Mouse (Mus musculus): ENCODE results near the gene Cfap70. TPM values are rescaled to one million over a fixed set of nuclear protein-coding genes. Genes with fewer than 3 reads are reported as not detected.

Cfap70 gene
- polyA plus RNA-seq, 1 experiment from 2014 or later: 0.50 TPM

GRCm38 (mm10) chr14:20460216-20460615, 8.2 kb upstream of the Cfap70 start:
- Histone ChIP-seq H3K36me3 (peaks cover 4% of the 10 kb centered on the region), H3K4me3 (replicated peaks) (no peak overlapping the region), H3K9me3 (no peaks in the 10 kb centered on the region), H3K9ac (replicated peaks) (no peak overlapping the region), H3K4me2 (replicated peaks) (no peak overlapping the region), H3K27ac (no peak overlapping the region), H3K4me1 (replicated peaks) (no peaks in the 10 kb centered on the region), H3K27me3 (no peaks in the 10 kb centered on the region)
- no peak for ATAC-seq
- 84% methylated on average over 14 of the region's 14 CpGs for WGBS

GRCm38 (mm10) chr14:20458378-20458777, 6.4 kb upstream of the Cfap70 start:
- Histone ChIP-seq H3K27ac (no peak overlapping the region), H3K9ac (replicated peaks) (no peak overlapping the region), H3K4me1 (replicated peaks) (no peaks in the 10 kb centered on the region), H3K27me3 (no peaks in the 10 kb centered on the region), H3K4me3 (replicated peaks) (no peak overlapping the region), H3K36me3 (peaks cover 4% of the 10 kb centered on the region; the same call in 1 of the 2 replicates), H3K9me3 (no peaks in the 10 kb centered on the region), H3K4me2 (replicated peaks) (no peak overlapping the region)
- no peak for ATAC-seq
- WGBS: 94% methylated on average over 9 of the region's 9 CpGs

GRCm38 (mm10) chr14:20452929-20453328, 903 bp upstream of the Cfap70 start:
- no peak for ATAC-seq
- Histone ChIP-seq H3K36me3 (no peaks in the 10 kb centered on the region), H3K27ac (no peak overlapping the region), H3K4me1 (replicated peaks) (0 out of 2 replicates have a peak, but pooled peaks cover 5% of the 10 kb centered on the region), H3K4me2 (replicated peaks) (no peak overlapping the region), H3K4me3 (replicated peaks) (no peak overlapping the region), H3K9me3 (no peaks in the 10 kb centered on the region), H3K27me3 (no peaks in the 10 kb centered on the region), H3K9ac (replicated peaks) (no peak overlapping the region)
- 95% methylated on average over 5 of the region's 5 CpGs for WGBS

- H3K27ac ChIP-seq: no peak overlapping the region
- WGBS: 14% methylated on average over 2 of the region's 2 CpGs
- ATAC-seq: 0 out of 2 replicates have a peak, but pooled peaks have one; percentile 20
Measured at GRCm38 (mm10) chr14:20451302-20451701, 724 bp downstream of the Cfap70 start.

DNA sequence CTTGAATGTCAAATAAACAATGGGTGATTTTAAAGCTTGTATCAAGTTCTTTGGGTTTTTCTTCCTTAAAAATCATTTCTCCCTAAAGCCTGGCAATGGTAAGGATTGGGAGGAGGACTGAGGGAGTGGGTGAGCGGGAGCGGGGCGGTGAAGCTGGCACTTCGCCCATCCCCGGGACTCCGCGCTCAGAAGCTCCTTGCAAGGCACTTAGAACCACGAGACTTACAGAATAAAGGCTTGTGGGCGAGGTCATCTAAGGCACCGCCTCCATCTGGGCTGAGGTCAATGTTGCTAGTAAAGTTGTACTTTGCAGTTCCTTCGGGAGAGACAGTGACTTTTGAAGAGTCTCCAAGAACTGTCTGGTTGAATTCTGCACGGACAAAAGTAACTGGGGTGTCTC, 4.8 kb downstream of the Cfap70 start:
- no peak overlapping the region for H3K9ac ChIP-seq (replicated peaks)
- H3K4me2 ChIP-seq (replicated peaks): no peak overlapping the region

More at GRCm38 (mm10) chr14:20451302-20451701, 724 bp downstream of the Cfap70 start:
- H3K4me1 ChIP-seq (replicated peaks): 0 out of 2 replicates have a peak, but pooled peaks cover 5% of the 10 kb centered on the region
- H3K9ac ChIP-seq (replicated peaks): peak overlapping the region; percentile 17; the same call in 1 of the 2 replicates
- no peaks in the 10 kb centered on the region for H3K27me3 ChIP-seq
- no peaks in the 10 kb centered on the region for H3K9me3 ChIP-seq
- H3K4me3 ChIP-seq (replicated peaks): peak overlapping the region; percentile 38
- no peaks in the 10 kb centered on the region for H3K36me3 ChIP-seq
- peak overlapping the region; percentile 56 for H3K4me2 ChIP-seq (replicated peaks)

GRCm38 (mm10) chr14:20442252-20442651, 9.8 kb downstream of the Cfap70 start:
- Histone ChIP-seq H3K9ac (replicated peaks) (no peak overlapping the region; the same call in 1 of the 2 replicates), H3K4me2 (replicated peaks) (0 out of 2 replicates have a peak overlapping the region, but pooled peaks have one; percentile 9), H3K9me3 (no peaks in the 10 kb centered on the region), H3K27ac (no peak overlapping the region), H3K4me3 (replicated peaks) (no peak overlapping the region), H3K27me3 (no peaks in the 10 kb centered on the region), H3K4me1 (replicated peaks) (peaks cover 3% of the 10 kb centered on the region; the same call in 1 of the 2 replicates), H3K36me3 (no peaks in the 10 kb centered on the region)
- 38% methylated on average over 17 of the region's 17 CpGs for WGBS
- 0 out of 2 replicates have a peak, but pooled peaks have one; percentile 30 for ATAC-seq

More for the DNA sequence above, 4.8 kb downstream of the Cfap70 start:
- H3K9me3 ChIP-seq: no peaks in the 10 kb centered on the region
- no peaks in the 10 kb centered on the region for H3K27me3 ChIP-seq
- WGBS: 64% methylated on average over 12 of the region's 12 CpGs
- ATAC-seq: no peak
- no peak overlapping the region for H3K27ac ChIP-seq
- peaks cover 8% of the 10 kb centered on the region; the same call in 1 of the 2 replicates for H3K4me1 ChIP-seq (replicated peaks)
- H3K4me3 ChIP-seq (replicated peaks): no peak overlapping the region
- no peaks in the 10 kb centered on the region for H3K36me3 ChIP-seq

DNA sequence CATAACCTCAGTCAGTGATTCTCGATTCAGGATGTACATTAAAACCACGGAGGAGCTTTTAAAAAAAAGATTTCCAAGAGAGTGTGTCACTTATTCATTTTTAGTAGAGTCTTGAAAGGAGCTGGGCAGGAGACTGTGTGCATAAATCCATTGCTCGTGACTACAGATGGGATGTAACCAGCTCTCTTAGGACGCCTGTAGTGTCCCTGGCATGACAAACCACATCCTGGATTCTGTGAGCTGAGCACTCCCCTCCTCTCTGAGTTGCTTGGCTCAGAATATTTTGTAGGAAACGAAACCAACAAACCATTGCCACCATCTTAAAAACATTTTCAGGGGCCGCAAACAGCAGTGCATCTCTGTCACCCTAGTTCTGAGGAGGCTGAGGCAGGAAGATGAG, 15.1 kb downstream of the Cfap70 start:
- Histone ChIP-seq H3K4me3 (replicated peaks) (no peak overlapping the region), H3K4me2 (replicated peaks) (no peak overlapping the region), H3K27me3 (no peaks in the 10 kb centered on the region), H3K9me3 (no peaks in the 10 kb centered on the region), H3K4me1 (replicated peaks) (no peaks in the 10 kb centered on the region), H3K9ac (replicated peaks) (no peak overlapping the region), H3K36me3 (no peaks in the 10 kb centered on the region), H3K27ac (no peak overlapping the region)
- ATAC-seq: no peak
- WGBS: 77% methylated on average over 6 of the region's 6 CpGs

- no peak overlapping the region for H3K4me3 ChIP-seq (replicated peaks)
- no peaks in the 10 kb centered on the region for H3K4me1 ChIP-seq (replicated peaks)
- no peaks in the 10 kb centered on the region for H3K9me3 ChIP-seq
- H3K9ac ChIP-seq (replicated peaks): no peak overlapping the region
- H3K27ac ChIP-seq: no peak overlapping the region
- no peaks in the 10 kb centered on the region for H3K36me3 ChIP-seq
- H3K27me3 ChIP-seq: no peaks in the 10 kb centered on the region
- no peak for ATAC-seq
- 92% methylated on average over 4 of the region's 4 CpGs for WGBS
- H3K4me2 ChIP-seq (replicated peaks): no peak overlapping the region
Measured at GRCm38 (mm10) chr14:20432420-20432819, 19.6 kb downstream of the Cfap70 start.

- Histone ChIP-seq H3K9ac (replicated peaks) (no peak overlapping the region), H3K4me3 (replicated peaks) (no peak overlapping the region), H3K4me1 (replicated peaks) (no peaks in the 10 kb centered on the region), H3K4me2 (replicated peaks) (no peak overlapping the region), H3K27me3 (no peaks in the 10 kb centered on the region), H3K27ac (no peak overlapping the region), H3K36me3 (no peaks in the 10 kb centered on the region), H3K9me3 (no peaks in the 10 kb centered on the region)
- 89% methylated on average over 6 of the region's 6 CpGs for WGBS
- ATAC-seq: no peak
Measured at GRCm38 (mm10) chr14:20431726-20432125, 20.3 kb downstream of the Cfap70 start.

DNA sequence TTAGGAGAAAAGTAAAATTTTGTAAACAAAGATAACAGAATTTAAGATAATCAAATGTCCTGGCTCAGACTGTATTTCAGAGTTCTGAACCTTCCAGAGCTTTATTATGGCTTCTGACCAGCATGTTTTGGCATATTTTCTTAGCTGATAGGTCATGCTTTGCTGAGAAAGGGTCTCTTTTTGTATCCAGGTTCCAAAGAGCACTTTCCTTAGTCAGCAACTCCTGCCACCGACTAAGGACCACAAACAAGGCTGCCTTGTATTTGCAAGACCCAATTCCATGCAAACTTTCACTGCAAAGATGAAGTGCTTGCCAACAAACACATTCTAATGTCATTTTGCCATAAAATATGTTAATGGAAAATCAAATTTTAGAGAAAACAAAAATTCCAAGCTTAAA, 22.2 kb downstream of the Cfap70 start:
- H3K4me3 ChIP-seq (replicated peaks): no peak overlapping the region
- 65% methylated on average over 1 of the region's 1 CpGs for WGBS
- H3K27ac ChIP-seq: no peak overlapping the region
- no peaks in the 10 kb centered on the region for H3K36me3 ChIP-seq
- no peaks in the 10 kb centered on the region for H3K9me3 ChIP-seq
- H3K27me3 ChIP-seq: no peaks in the 10 kb centered on the region
- no peak overlapping the region for H3K9ac ChIP-seq (replicated peaks)
- H3K4me2 ChIP-seq (replicated peaks): no peak overlapping the region
- H3K4me1 ChIP-seq (replicated peaks): no peaks in the 10 kb centered on the region
- no peak for ATAC-seq

- Histone ChIP-seq H3K27ac (no peak overlapping the region), H3K4me1 (replicated peaks) (no peaks in the 10 kb centered on the region), H3K9me3 (no peaks in the 10 kb centered on the region), H3K4me3 (replicated peaks) (no peak overlapping the region), H3K9ac (replicated peaks) (no peak overlapping the region), H3K36me3 (no peaks in the 10 kb centered on the region), H3K27me3 (no peaks in the 10 kb centered on the region), H3K4me2 (replicated peaks) (no peak overlapping the region)
- no peak for ATAC-seq
- 27% methylated on average over 1 of the region's 1 CpGs for WGBS
Measured at GRCm38 (mm10) chr14:20428593-20428992, 23.4 kb downstream of the Cfap70 start.

DNA sequence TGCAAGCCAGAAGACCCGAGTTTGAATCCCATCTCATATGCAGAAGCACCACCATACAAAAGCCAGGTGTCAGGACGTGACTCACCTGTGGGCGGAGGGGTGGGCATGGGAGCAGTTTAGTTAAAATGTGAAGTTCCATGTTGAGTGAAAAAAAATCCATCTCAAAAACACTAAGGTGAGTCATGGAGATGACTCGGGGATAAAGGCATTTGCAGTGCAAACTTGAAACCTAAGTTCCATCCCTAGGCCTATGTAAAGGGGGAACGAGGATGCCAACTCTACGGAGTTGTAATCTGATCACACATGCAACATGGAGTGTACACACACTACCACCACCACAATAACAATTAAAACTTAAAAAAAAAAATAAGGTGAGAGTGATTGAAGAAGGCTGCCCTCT, 29.0 kb downstream of the Cfap70 start:
- no peak for ATAC-seq
- Histone ChIP-seq H3K9ac (replicated peaks) (no peak overlapping the region), H3K27ac (no peak overlapping the region), H3K4me2 (replicated peaks) (no peak overlapping the region), H3K4me3 (replicated peaks) (no peak overlapping the region), H3K36me3 (no peaks in the 10 kb centered on the region), H3K27me3 (no peaks in the 10 kb centered on the region), H3K9me3 (no peaks in the 10 kb centered on the region), H3K4me1 (replicated peaks) (no peaks in the 10 kb centered on the region)
- WGBS: 91% methylated on average over 6 of the region's 6 CpGs

DNA sequence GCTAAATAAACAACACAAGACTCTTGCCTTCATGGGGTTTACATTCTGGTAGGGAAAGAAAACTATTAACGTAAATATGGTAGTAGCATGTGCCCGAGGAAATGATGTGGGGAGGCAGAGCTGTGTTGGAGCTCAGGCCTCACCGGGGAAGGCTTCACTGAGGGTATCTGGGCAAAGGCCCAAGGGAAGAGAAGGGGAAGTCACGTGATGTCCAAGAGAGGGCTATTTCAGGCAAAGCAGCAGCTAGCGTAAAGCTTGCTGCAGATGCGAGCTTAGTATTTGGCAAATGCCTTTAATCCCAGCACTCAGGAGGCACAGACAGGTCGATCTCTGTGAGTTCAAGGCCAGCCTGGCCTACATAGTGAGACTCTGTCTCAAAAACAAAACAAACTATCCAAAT, 29.8 kb downstream of the Cfap70 start:
- Histone ChIP-seq H3K9me3 (no peaks in the 10 kb centered on the region), H3K27ac (no peak overlapping the region), H3K4me2 (replicated peaks) (no peak overlapping the region), H3K36me3 (no peaks in the 10 kb centered on the region), H3K4me1 (replicated peaks) (no peaks in the 10 kb centered on the region), H3K4me3 (replicated peaks) (no peak overlapping the region), H3K9ac (replicated peaks) (no peak overlapping the region), H3K27me3 (no peaks in the 10 kb centered on the region)
- 85% methylated on average over 7 of the region's 7 CpGs for WGBS
- no peak for ATAC-seq

All from midbrain, embryonic 13.5 days (tissue).